Mouse (Mus musculus) limb, embryonic 13.5 days (tissue): ENCODE measurements around the gene Phldb2. TPM values are rescaled to one million over a fixed set of nuclear protein-coding genes. Genes with fewer than 3 reads are reported as not detected.

Experiments
- ATAC-seq: fragments of 200-750 bp; cut with Nextera tagmentation; 2 replicates; pipeline ENCODE4 v1.8.0; 2017; ENCODE audit warnings: low read depth, moderate number of reproducible peaks, moderate TSS enrichment; ENCODE audit not compliant: low FRiP score
- H3K27ac ChIP-seq: fragments of 300-500 bp; sonication (generic); 2 replicates; pipeline ENCODE4 v1.5.1; 2015; ENCODE audit warnings: inconsistent platforms, mild to moderate bottlenecking, moderate library complexity
- H3K27me3 ChIP-seq: fragments of 300-500 bp; sonication (generic); 2 replicates; pipeline ENCODE4 v1.6.1; 2015; ENCODE audit warnings: mild to moderate bottlenecking, inconsistent platforms
- H3K36me3 ChIP-seq: fragments of 300-500 bp; sonication (generic); 2 replicates; pipeline ENCODE4 v1.6.1; 2015; ENCODE audit warnings: inconsistent platforms, mild to moderate bottlenecking, moderate library complexity
- H3K4me1 ChIP-seq: fragments of 300-500 bp; sonication (generic); 2 replicates; pipeline ENCODE4 v1.6.1; 2015; ENCODE audit warnings: inconsistent platforms
- H3K4me2 ChIP-seq: fragments of 300-500 bp; sonication (generic); replicated peaks from 2 replicates; pipeline ENCODE4 v1.6.1; 2015; ENCODE audit warnings: inconsistent platforms, mild to moderate bottlenecking, moderate library complexity
- H3K4me3 ChIP-seq: fragments of 300-500 bp; sonication (generic); 2 replicates; pipeline ENCODE4 v1.5.1; 2015; ENCODE audit warnings: moderate library complexity, mild to moderate bottlenecking, inconsistent platforms
- H3K9ac ChIP-seq: fragments of 300-500 bp; sonication (generic); 2 replicates; pipeline ENCODE4 v1.6.1; 2015; ENCODE audit warnings: mild to moderate bottlenecking, inconsistent platforms
- H3K9me3 ChIP-seq: fragments of 300-500 bp; sonication (generic); 2 replicates; pipeline ENCODE4 v1.6.1; 2016; ENCODE audit warnings: inconsistent platforms
- WGBS: fragments of 180-500 bp; shearing (Covaris S2); methylation state at CpG from one replicate; pipeline ENCODE4 v1.1.7; 2015; 5-methylcytosine and 5-hydroxymethylcytosine counted together
- polyA plus RNA-seq: library from polyadenylated mRNA; unstranded; fragments of >200 nt; fragmentation: Nextera tagmentation; extraction: Ambion mirVana; gene quantifications from 2 replicates; pipeline ENCODE4 v1.2.1, GENCODE M21; 2015

The Phldb2 gene
- polyA plus RNA-seq, 1 experiment from 2014 or later = 77.8 TPM

DNA sequence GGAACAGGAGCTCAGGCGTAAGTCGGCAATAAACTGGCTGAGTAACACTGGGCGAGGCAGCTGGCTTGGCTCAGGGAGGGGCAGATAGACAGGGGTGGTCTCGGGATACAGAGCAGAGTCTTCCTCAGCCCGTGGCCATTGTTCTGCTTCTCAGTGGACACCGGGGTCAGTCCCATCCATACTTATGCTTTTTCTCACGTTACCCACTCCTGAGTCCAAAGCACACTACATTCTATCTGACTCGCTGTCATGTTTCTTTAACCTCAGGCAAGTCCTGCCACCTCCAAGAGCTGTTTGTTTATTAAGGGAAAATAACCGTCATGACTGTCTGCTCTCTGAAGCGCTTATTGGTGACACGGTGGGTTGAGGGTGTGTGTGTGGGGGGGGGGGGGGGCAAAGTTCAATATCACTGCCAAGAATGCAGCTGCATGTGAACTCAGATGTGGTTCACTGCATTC, 8.2 kb downstream of the Phldb2 start:
- ATAC-seq = peak; percentile 32; the same call in 1 of the 2 replicates
- H3K27me3 ChIP-seq = no peaks in the 10 kb centered on the region
- H3K4me2 ChIP-seq = no peak overlapping the region
- no peaks in the 10 kb centered on the region for H3K36me3 ChIP-seq
- no peak overlapping the region for H3K4me3 ChIP-seq
- WGBS = 40% methylated on average over 11 of the region's 11 CpGs
- no peak overlapping the region for H3K9ac ChIP-seq
- H3K4me1 ChIP-seq = peaks cover 9% of the 10 kb centered on the region; the same call in 1 of the 2 replicates
- H3K9me3 ChIP-seq = no peaks in the 10 kb centered on the region
- H3K27ac ChIP-seq = no peak overlapping the region

GRCm38 (mm10) chr16:45942169-45942891, 11.1 kb downstream of the Phldb2 start:
- WGBS = 70% methylated on average over 8 of the region's 8 CpGs
- no peaks in the 10 kb centered on the region for H3K36me3 ChIP-seq
- peaks cover 10% of the 10 kb centered on the region for H3K4me1 ChIP-seq
- no peak overlapping the region for H3K9ac ChIP-seq
- ATAC-seq = no peak
- no peak overlapping the region for H3K4me3 ChIP-seq
- H3K27me3 ChIP-seq = no peaks in the 10 kb centered on the region
- no peak overlapping the region for H3K4me2 ChIP-seq
- no peak overlapping the region for H3K27ac ChIP-seq
- H3K9me3 ChIP-seq = 0 out of 2 replicates have a peak, but pooled peaks cover 2% of the 10 kb centered on the region

DNA sequence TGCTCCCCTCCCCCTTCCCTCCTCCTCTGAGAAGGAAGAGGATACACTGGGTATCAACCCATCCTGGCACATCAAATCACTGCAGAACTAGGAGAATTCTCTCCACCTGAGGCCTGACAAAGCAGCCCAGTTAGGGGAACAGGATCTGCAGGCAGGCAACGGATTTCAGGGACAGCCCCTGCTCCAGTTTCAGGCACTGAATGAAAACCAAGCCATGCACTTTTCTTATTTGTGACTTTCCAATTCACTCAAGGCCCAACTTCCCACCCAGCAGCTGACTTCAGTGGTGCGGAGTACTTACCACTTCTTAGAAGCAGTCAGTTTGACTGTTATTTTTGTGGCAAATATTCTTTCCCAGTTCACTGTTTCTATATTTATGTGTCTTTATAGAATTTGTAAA, 12.7 kb downstream of the Phldb2 start:
- Histone ChIP-seq H3K36me3 (no peaks in the 10 kb centered on the region), H3K9me3 (0 out of 2 replicates have a peak, but pooled peaks cover 2% of the 10 kb centered on the region), H3K4me1 (peaks cover 25% of the 10 kb centered on the region), H3K4me2 (no peak overlapping the region), H3K4me3 (no peak overlapping the region), H3K27me3 (no peaks in the 10 kb centered on the region), H3K27ac (peak overlapping the region; percentile 52; the same call in 1 of the 2 replicates), H3K9ac (no peak overlapping the region)
- no peak for ATAC-seq
- WGBS = 60% methylated on average over 2 of the region's 2 CpGs

GRCm38 (mm10) chr16:45939436-45939835, 14.0 kb downstream of the Phldb2 start:
- Histone ChIP-seq H3K4me2 (no peak overlapping the region), H3K4me1 (peaks cover 31% of the 10 kb centered on the region), H3K9ac (no peak overlapping the region), H3K36me3 (no peaks in the 10 kb centered on the region), H3K9me3 (0 out of 2 replicates have a peak, but pooled peaks cover 2% of the 10 kb centered on the region), H3K27ac (no peak overlapping the region), H3K27me3 (no peaks in the 10 kb centered on the region), H3K4me3 (no peak overlapping the region)
- no peak for ATAC-seq
- 95% methylated on average over 3 of the region's 3 CpGs for WGBS

GRCm38 (mm10) chr16:45937381-45937780, 16.0 kb downstream of the Phldb2 start:
- Histone ChIP-seq H3K27me3 (no peaks in the 10 kb centered on the region), H3K4me1 (peaks cover 36% of the 10 kb centered on the region), H3K27ac (peak overlapping the region; percentile 52; the same call in 1 of the 2 replicates), H3K36me3 (no peaks in the 10 kb centered on the region), H3K4me3 (no peak overlapping the region), H3K9me3 (0 out of 2 replicates have a peak, but pooled peaks cover 2% of the 10 kb centered on the region), H3K9ac (no peak overlapping the region), H3K4me2 (no peak overlapping the region)
- no peak for ATAC-seq
- WGBS = 69% methylated on average over 2 of the region's 2 CpGs

GRCm38 (mm10) chr16:45936521-45936920, 16.9 kb downstream of the Phldb2 start:
- 27% methylated on average over 2 of the region's 2 CpGs for WGBS
- Histone ChIP-seq H3K4me1 (peaks cover 36% of the 10 kb centered on the region), H3K27me3 (no peaks in the 10 kb centered on the region), H3K9me3 (0 out of 2 replicates have a peak, but pooled peaks cover 2% of the 10 kb centered on the region), H3K9ac (no peak overlapping the region), H3K4me2 (no peak overlapping the region), H3K36me3 (no peaks in the 10 kb centered on the region), H3K4me3 (no peak overlapping the region), H3K27ac (peak overlapping the region; percentile 79)
- ATAC-seq = peak; percentile 77

- peak overlapping the region; percentile 79 for H3K27ac ChIP-seq
- ATAC-seq = peak; percentile 49
- peaks cover 36% of the 10 kb centered on the region for H3K4me1 ChIP-seq
- no peak overlapping the region for H3K4me2 ChIP-seq
- 77% methylated on average over 3 of the region's 3 CpGs for WGBS
- no peak overlapping the region for H3K4me3 ChIP-seq
- H3K9me3 ChIP-seq = 0 out of 2 replicates have a peak, but pooled peaks cover 2% of the 10 kb centered on the region
- H3K36me3 ChIP-seq = no peaks in the 10 kb centered on the region
- no peak overlapping the region for H3K9ac ChIP-seq
- H3K27me3 ChIP-seq = no peaks in the 10 kb centered on the region
Observed at GRCm38 (mm10) chr16:45935956-45936483, 17.4 kb downstream of the Phldb2 start.

DNA sequence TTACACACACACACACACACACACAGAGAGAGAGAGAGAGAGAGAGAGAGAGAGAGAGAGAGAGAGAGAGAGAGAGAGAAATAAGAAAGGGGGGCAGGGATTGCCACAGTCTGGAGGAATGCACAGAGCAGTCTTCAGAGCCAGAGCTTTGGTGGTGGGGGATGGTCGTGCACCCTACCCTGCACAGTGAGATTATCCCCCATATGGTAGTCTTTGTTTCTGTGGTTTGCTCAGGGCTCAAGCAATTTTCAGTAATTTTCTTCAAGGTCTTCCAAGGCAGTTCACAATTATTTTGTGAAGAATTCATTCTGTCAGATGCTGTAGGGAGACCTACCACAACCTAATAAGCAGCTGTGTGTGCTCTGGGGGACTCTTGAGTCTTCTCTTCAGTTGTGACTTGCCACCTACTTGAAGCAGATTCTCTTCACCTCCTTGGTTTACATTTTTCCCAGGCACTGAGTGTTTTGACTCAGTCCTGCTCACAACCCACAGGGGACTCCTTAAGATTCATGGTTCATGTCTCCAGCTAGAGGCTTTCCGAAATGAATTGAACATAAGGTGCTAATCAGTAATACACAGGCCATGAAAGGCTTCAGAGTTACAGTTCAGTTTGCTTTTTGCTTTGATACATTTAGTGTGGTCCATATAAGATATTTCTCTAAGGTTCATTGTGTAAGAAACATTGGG, 18.5 kb downstream of the Phldb2 start:
- Histone ChIP-seq H3K4me2 (no peak overlapping the region), H3K27me3 (no peaks in the 10 kb centered on the region), H3K4me1 (peaks cover 37% of the 10 kb centered on the region), H3K4me3 (no peak overlapping the region), H3K36me3 (no peaks in the 10 kb centered on the region), H3K9me3 (0 out of 2 replicates have a peak, but pooled peaks cover 2% of the 10 kb centered on the region), H3K27ac (peak overlapping the region; percentile 66; the same call in 1 of the 2 replicates), H3K9ac (no peak overlapping the region)
- 23% methylated on average over 2 of the region's 2 CpGs for WGBS
- ATAC-seq = peak; percentile 76

GRCm38 (mm10) chr16:45930308-45930707, 23.1 kb downstream of the Phldb2 start:
- H3K9ac ChIP-seq = no peak overlapping the region
- no peaks in the 10 kb centered on the region for H3K27me3 ChIP-seq
- no peaks in the 10 kb centered on the region for H3K36me3 ChIP-seq
- H3K4me2 ChIP-seq = no peak overlapping the region
- WGBS = 90% methylated on average over 3 of the region's 3 CpGs
- no peak overlapping the region for H3K4me3 ChIP-seq
- H3K4me1 ChIP-seq = peaks cover 37% of the 10 kb centered on the region
- H3K9me3 ChIP-seq = no peaks in the 10 kb centered on the region
- ATAC-seq = no peak
- no peak overlapping the region for H3K27ac ChIP-seq

DNA sequence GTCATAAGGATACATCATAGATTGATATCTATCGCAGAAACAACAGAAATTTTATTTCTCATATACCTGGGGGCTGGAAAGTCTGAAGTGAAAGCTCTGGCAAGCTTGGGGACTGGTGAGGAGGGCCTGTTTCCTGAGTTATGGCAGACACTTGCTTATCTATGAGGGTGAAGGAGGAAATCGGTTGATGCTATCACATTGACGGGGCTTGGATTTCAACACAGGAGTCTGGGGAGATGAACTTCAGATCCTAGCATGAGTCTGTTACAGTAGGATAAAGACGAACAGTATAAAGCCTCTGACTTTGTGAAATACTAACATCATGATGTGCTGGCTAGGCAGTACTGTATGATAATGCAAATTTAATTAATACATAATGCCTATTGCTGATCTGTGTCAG, 25.3 kb downstream of the Phldb2 start:
- Histone ChIP-seq H3K4me2 (no peak overlapping the region), H3K4me1 (peaks cover 38% of the 10 kb centered on the region), H3K9ac (no peak overlapping the region), H3K36me3 (no peaks in the 10 kb centered on the region), H3K9me3 (no peaks in the 10 kb centered on the region), H3K4me3 (no peak overlapping the region), H3K27me3 (no peaks in the 10 kb centered on the region), H3K27ac (no peak overlapping the region)
- ATAC-seq = no peak
- WGBS = 85% methylated on average over 4 of the region's 4 CpGs

DNA sequence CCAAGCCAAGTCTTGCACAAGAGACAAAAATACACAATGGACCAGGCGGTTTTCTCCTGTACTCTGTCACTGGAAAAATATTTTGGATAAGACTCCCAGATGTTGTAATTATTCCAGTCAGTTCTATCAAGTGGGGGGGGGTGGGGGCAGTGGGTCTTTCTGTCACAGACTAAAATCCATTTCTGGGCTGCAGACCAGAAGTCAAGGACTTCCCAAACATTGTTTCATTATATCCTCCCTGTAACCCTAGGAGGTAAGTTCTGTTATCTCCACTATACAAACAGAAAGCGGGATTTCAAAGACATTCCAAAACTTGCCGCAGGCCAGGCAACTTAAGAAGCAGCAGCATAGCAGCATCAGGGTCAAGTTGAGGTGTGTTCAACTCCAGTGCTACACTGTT, 25.8 kb downstream of the Phldb2 start:
- Histone ChIP-seq H3K4me1 (peaks cover 43% of the 10 kb centered on the region), H3K36me3 (no peaks in the 10 kb centered on the region), H3K27me3 (no peaks in the 10 kb centered on the region), H3K27ac (no peak overlapping the region), H3K4me2 (no peak overlapping the region), H3K4me3 (no peak overlapping the region), H3K9me3 (no peaks in the 10 kb centered on the region), H3K9ac (no peak overlapping the region)
- ATAC-seq = no peak
- WGBS = 45% methylated on average over 3 of the region's 3 CpGs

- no peak for ATAC-seq
- Histone ChIP-seq H3K4me1 (peaks cover 48% of the 10 kb centered on the region), H3K27ac (no peak overlapping the region), H3K36me3 (no peaks in the 10 kb centered on the region), H3K4me2 (no peak overlapping the region), H3K4me3 (no peak overlapping the region), H3K9me3 (no peaks in the 10 kb centered on the region), H3K27me3 (no peaks in the 10 kb centered on the region), H3K9ac (no peak overlapping the region)
- 91% methylated on average over 5 of the region's 5 CpGs for WGBS
Observed at GRCm38 (mm10) chr16:45926875-45927274, 26.5 kb downstream of the Phldb2 start.
